Mouse (Mus musculus) embryonic stem cell, embryonic (primary cell): ENCODE measurements at regions not wholly inside any gene's neighbourhood (a gene's known extent, or its start where the extent isn't known, plus 50 kb on each side); places are given as distances from the start of the nearest gene placed in this dataset.

Experiments used
- CTCF ChIA-PET, 4 experiments: fragments of 300-600 bp in 2 of 4; fragments of 350-600 bp in 2 of 4; sonication (Branson Sonifier 250); formaldehyde crosslinking; loops; one replicate each; lab custom pipeline; 2022; ENCODE audit warnings: inconsistent platforms in 2 of 4; lab: Charles Lee
- POLR2A ChIA-PET, 4 experiments: fragments of 300-600 bp in 2 of 4; fragments of 350-600 bp in 2 of 4; sonication (Branson Sonifier 250); formaldehyde crosslinking; loops; one replicate each; lab custom pipeline; 2022; ENCODE audit warnings: antibody characterized with exemption in 4 of 4, inconsistent platforms in 1 of 4; lab: Charles Lee

GRCm38 (mm10) chr4:70160525-70161224 lies 249.6 kb downstream of the Cdk5rap2 start:
- POLR2A ChIA-PET = no interaction called here
- CTCF ChIA-PET = no interaction called here

- ChIA-PET CTCF (no interaction called here), POLR2A (no interaction called here)
Observed at GRCm38 (mm10) chr4:70160062-70160461, 250.2 kb downstream of the Cdk5rap2 start.

GRCm38 (mm10) chr4:70153179-70153578 lies 257.1 kb downstream of the Cdk5rap2 start:
- POLR2A ChIA-PET = no interaction called here

GRCm38 (mm10) chr4:70109011-70109410 lies 301.2 kb downstream of the Cdk5rap2 start:
- ChIA-PET CTCF (no interaction called here), POLR2A (interaction anchor here in 1 of 4 experiments (1.3 kb wide), 1 partner anchor 173 kb away, joined by 3 read pairs; no protein-coding TSS in a partner anchor)

More at GRCm38 (mm10) chr4:70153179-70153578, 257.1 kb downstream of the Cdk5rap2 start:
- CTCF ChIA-PET = no interaction called here

- CTCF ChIA-PET = no interaction called here
- POLR2A ChIA-PET = interaction anchor here in 1 of 4 experiments (0.7 kb wide), 1 partner anchor 10 kb away, joined by 3 read pairs; no protein-coding TSS in a partner anchor
Observed at GRCm38 (mm10) chr4:70105776-70106175, 304.5 kb downstream of the Cdk5rap2 start.

GRCm38 (mm10) chr4:70097353-70097752 lies 312.9 kb downstream of the Cdk5rap2 start:
- ChIA-PET CTCF (no interaction called here), POLR2A (no interaction called here)

GRCm38 (mm10) chr4:70078206-70078605 lies 332.0 kb downstream of the Cdk5rap2 start:
- ChIA-PET CTCF (no interaction called here), POLR2A (no interaction called here)

GRCm38 (mm10) chr4:70062516-70062915 lies 347.7 kb downstream of the Cdk5rap2 start:
- POLR2A ChIA-PET = no interaction called here
- CTCF ChIA-PET = no interaction called here

- CTCF ChIA-PET = no interaction called here
- POLR2A ChIA-PET = no interaction called here
Observed at GRCm38 (mm10) chr4:70058831-70059544, 351.3 kb downstream of the Cdk5rap2 start.

- CTCF ChIA-PET = no interaction called here
- POLR2A ChIA-PET = no interaction called here
Observed at GRCm38 (mm10) chr4:70053136-70053535, 357.1 kb downstream of the Cdk5rap2 start.

- ChIA-PET POLR2A (no interaction called here), CTCF (no interaction called here)
Observed at GRCm38 (mm10) chr4:70038241-70038640, 372.0 kb downstream of the Cdk5rap2 start.

GRCm38 (mm10) chr4:70035912-70036311 lies 374.3 kb downstream of the Cdk5rap2 start:
- POLR2A ChIA-PET = no interaction called here

GRCm38 (mm10) chr4:70032497-70032896 lies 377.7 kb downstream of the Cdk5rap2 start:
- ChIA-PET POLR2A (no interaction called here), CTCF (no interaction called here)

More at GRCm38 (mm10) chr4:70035912-70036311, 374.3 kb downstream of the Cdk5rap2 start:
- CTCF ChIA-PET = no interaction called here

- ChIA-PET CTCF (no interaction called here), POLR2A (no interaction called here)
Observed at GRCm38 (mm10) chr4:70026848-70027247, 383.4 kb downstream of the Cdk5rap2 start.

- POLR2A ChIA-PET = no interaction called here
Observed at GRCm38 (mm10) chr4:70024838-70025376, 385.3 kb downstream of the Cdk5rap2 start.

GRCm38 (mm10) chr4:70020905-70021470 lies 389.3 kb downstream of the Cdk5rap2 start:
- ChIA-PET CTCF (interaction anchor here in 2 of 4 experiments (1.6 kb wide), 2 partner anchors 335 to 825 kb away, joined by 5 read pairs; no protein-coding TSS in a partner anchor), POLR2A (interaction anchor here in 1 of 4 experiments (0.6 kb wide), 1 partner anchor 651 kb away, joined by 4 read pairs; no protein-coding TSS in a partner anchor)

More at GRCm38 (mm10) chr4:70024838-70025376, 385.3 kb downstream of the Cdk5rap2 start:
- CTCF ChIA-PET = no interaction called here

- CTCF ChIA-PET = no interaction called here
- POLR2A ChIA-PET = no interaction called here
Observed at GRCm38 (mm10) chr4:70012220-70012580, 398.0 kb downstream of the Cdk5rap2 start.

GRCm38 (mm10) chr4:70011491-70012219 lies 398.6 kb downstream of the Cdk5rap2 start:
- POLR2A ChIA-PET = no interaction called here
- CTCF ChIA-PET = no interaction called here

- POLR2A ChIA-PET = no interaction called here
- CTCF ChIA-PET = no interaction called here
Observed at GRCm38 (mm10) chr4:70010466-70010865, 399.8 kb downstream of the Cdk5rap2 start.
